Mouse (Mus musculus): ENCODE data around the gene Cnksr2. TPM values are rescaled to one million over a fixed set of nuclear protein-coding genes. Genes with fewer than 3 reads are reported as not detected.

The Cnksr2 gene
- polyA plus RNA-seq (2012; rRNA removed) = under 0.01 and 0.01 TPM in 2 replicates

GRCm38 (mm10) chrX:158043057-158043843 lies at the start of gene Cnksr2:
Gene Cnksr2, minus strand, starts transcription at chrX:158043294.

DNA sequence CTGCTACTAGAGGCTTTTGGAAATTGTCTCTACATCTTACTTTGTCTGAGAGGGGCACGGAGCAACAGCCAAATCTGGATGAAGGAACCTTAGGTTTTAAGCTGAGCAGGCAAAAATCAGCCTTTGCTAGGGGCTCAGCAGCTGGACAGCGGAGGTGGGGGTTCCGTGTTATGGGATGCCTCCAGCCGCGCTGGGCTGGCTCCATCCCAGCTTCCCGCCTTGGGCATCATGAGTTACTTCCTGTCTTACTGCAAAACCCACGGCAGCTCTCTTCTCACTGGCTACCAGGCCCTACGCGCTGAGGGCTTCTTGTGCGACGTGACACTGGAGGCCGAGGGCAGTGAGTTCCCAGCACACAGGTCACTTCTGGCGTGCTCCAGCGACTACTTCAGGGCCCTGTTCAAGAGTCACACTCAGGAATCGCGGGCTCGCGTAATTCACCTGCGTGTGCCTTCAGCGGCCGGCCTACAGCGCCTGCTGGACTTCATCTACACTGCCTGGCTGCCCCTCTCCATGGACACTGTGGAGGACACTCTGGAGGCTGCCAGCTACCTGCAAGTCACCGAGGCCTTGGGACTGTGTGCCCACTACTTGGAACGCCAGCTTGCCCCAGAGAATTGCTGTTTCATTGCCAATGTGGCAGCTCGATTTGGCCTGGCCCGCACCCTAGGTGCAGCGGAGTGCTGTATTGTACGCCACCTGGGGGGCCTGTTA lies 224.7 kb downstream of the Cnksr2 start, which contains the start of gene Klhl34:
Gene Klhl34 (plus strand): TSS at position 229 of the 714 bp plus-strand sequence.

Other genes with a start within 250 kb of the Cnksr2 start
- not detected in 2 replicates for gene Klhl34, start 224.9 kb downstream of the Cnksr2 start, polyA plus RNA-seq (2012; rRNA removed)